ENCODE assay signal across 14 mouse cellular contexts in the genomic region with DNA sequence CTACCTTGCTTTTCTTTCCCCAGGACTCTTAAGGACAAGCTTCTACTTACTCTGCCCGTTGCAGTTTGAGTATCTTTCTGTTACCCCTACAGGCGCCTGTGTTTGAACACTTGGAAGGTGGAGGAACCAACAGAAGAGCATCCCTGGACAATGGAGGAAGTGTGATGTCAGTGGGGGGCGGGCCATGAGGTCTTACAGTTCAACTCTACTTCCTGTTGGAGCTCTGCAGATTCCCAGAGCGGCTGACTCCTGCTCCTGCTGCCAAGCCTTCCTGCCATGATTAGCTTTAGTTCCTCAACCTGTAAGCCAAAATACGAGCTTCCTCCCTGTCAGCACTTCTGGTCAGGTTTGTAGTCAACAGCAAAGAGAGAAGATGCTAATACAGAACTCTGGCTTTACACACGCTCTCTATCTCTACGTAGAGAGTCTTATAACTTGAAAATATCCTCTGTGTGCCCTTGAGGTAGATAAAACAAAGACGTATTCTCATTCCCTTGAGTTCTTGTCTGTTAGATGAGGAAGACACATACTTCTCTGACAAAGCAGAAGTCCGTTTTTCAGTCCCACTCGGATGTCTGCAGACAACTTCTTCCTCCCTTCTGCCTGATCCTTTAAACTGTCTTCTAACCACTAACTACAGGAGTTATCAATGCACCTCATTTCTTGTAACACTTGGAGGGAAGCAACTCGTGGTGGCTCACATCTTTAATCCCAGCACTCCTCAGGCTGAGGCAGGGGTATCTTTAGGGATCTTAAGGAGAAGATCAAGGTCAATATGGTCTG. TPM values are rescaled to one million over a fixed set of nuclear protein-coding genes. Genes with fewer than 3 reads are reported as not detected.
DNase-seq lines count a peak whose midpoint lies in the region; ATAC-seq lines count a peak whose summit lies in the region.
"Had no signal": no experiment of that assay in that cellular context is flagged by ENCODE, and none has a peak within 500 bp of the region (broad histone marks: within the 10 kb centered on the region; RNA-seq: fewer than 3 reads in every experiment).

No protein-coding gene starts in this region.

- ATAC-seq in liver, embryonic 13.5 days (ENCODE audit: low read depth) = no peak

- WGBS in liver, embryonic 13.5 days (ENCODE audit: insufficient replicate concordance) = 12% methylated on average over 11 of the region's 11 CpGs

- no peaks in the 10 kb centered on the region for H3K9me3 ChIP-seq in liver, embryonic 13.5 days (replicated peaks)
- H3K9me3 ChIP-seq: embryonic facial prominence, embryonic 12.5 days; hindbrain, embryonic 15.5 days had no signal

- no peak overlapping the region for H3K4me3 ChIP-seq in liver, embryonic 13.5 days (replicated peaks)
- H3K4me3 ChIP-seq: embryonic facial prominence, embryonic 12.5 days; hindbrain, embryonic 15.5 days; megakaryocyte, embryonic 14.5 days had no signal

- peak overlapping the region; percentile 47 for H3K27ac ChIP-seq in liver, embryonic 13.5 days
- H3K27ac ChIP-seq: embryonic facial prominence, embryonic 12.5 days; hindbrain, embryonic 15.5 days had no signal

- DNase-seq in heart, postnatal 10 days = peak; percentile 38 to 52
- no peak for DNase-seq in heart, adult 8-10 months (ENCODE audit: low spot score)
- DNase-seq in 3T3-L1 (ENCODE audit: low read depth, low spot score) (peak; percentile 63), ZHBTc4 (ENCODE audit: low read depth, low spot score) (peak; percentile 67)
- DNase-seq in liver, embryonic 13.5 days = no peak
- no peak for DNase-seq in frontal cortex, postnatal 36 days (ENCODE audit: low spot score in 2 of 2)
- no peak for DNase-seq in left cerebral cortex, postnatal 4 days
- no peak for DNase-seq in urinary bladder, postnatal 4 days (ENCODE audit: low spot score in 2 of 2)
- DNase-seq: cerebellum, adult 18-20 months; right cerebral cortex, postnatal 25 days had no signal

- H3K27me3 ChIP-seq in liver, embryonic 13.5 days = no peaks in the 10 kb centered on the region
- H3K27me3 ChIP-seq: embryonic facial prominence, embryonic 12.5 days; hindbrain, embryonic 15.5 days; megakaryocyte, embryonic 14.5 days had no signal

- no peak overlapping the region for H3K9ac ChIP-seq in liver, embryonic 13.5 days
- H3K9ac ChIP-seq: embryonic facial prominence, embryonic 12.5 days; hindbrain, embryonic 15.5 days had no signal

- intact Hi-C loops in heart, postnatal 10 days (cut with DNase I) = no loop called here
- intact Hi-C loops in left cerebral cortex, postnatal 4 days (cut with DNase I) = no loop called here

- 0 out of 2 replicates have a peak, but pooled peaks cover 2% of the 10 kb centered on the region for H3K4me1 ChIP-seq in liver, embryonic 13.5 days (replicated peaks)
- H3K4me1 ChIP-seq: hindbrain, embryonic 15.5 days; megakaryocyte, embryonic 14.5 days had no signal

- no peak overlapping the region for H3K4me2 ChIP-seq in liver, embryonic 13.5 days
- H3K4me2 ChIP-seq: embryonic facial prominence, embryonic 12.5 days; hindbrain, embryonic 15.5 days had no signal

- no peaks in the 10 kb centered on the region for H3K36me3 ChIP-seq in liver, embryonic 13.5 days
- H3K36me3 ChIP-seq: embryonic facial prominence, embryonic 12.5 days; G1E; hindbrain, embryonic 15.5 days had no signal

RNA-seq across cellular contexts. Expression of a gene that starts 13.7 kb away (rescaled TPM):
- 1 to 10 TPM; 8.9 to 9.4 TPM for total RNA-seq in heart, postnatal 10 days (2021)
- total RNA-seq in heart, adult 8-10 months (2022) = 1 to 10 TPM; 2.4 to 3.0 (median 2.7) TPM
- 2.5 and 3.3 TPM in 2 replicates for polyA plus RNA-seq in liver, embryonic 13.5 days (2015; fragmentation: Nextera tagmentation; extraction: Ambion mirVana)
- 10 to 100 TPM in 1 of 2 experiments, 1 to 10 TPM in 1; 9.2 to 11.0 TPM for total RNA-seq in left cerebral cortex, postnatal 4 days (2021)
- polyA plus RNA-seq: G1E had no signal

Comparison
In these comparisons a context has a peak if more than half of its experiments do, and no peak if none do; other contexts are left out.
1. DNase-seq: peak in heart, postnatal 10 days (2 of 2), 3T3-L1 (single experiment) and ZHBTc4 (single experiment); none in heart, adult 8-10 months (single experiment), liver, embryonic 13.5 days (single experiment), frontal cortex, postnatal 36 days (0 of 2), left cerebral cortex, postnatal 4 days (single experiment) and urinary bladder, postnatal 4 days (0 of 2).